Mouse (Mus musculus) spleen, postnatal 36 days (tissue): ENCODE measurements around the gene Tbp.
"Not testable (repeated sequence)": the region's sequence is repeated elsewhere in the genome, so short reads cannot be mapped to it uniquely, and the experiment has no call there.

Experiments
- DNase-seq, 2 experiments: peaks; one replicate each; pipeline ENCODE4 v3.0.0; 2022; ENCODE audit warnings: low spot score in 2 of 2, mixed read lengths in 1 of 2

The Tbp gene

DNA sequence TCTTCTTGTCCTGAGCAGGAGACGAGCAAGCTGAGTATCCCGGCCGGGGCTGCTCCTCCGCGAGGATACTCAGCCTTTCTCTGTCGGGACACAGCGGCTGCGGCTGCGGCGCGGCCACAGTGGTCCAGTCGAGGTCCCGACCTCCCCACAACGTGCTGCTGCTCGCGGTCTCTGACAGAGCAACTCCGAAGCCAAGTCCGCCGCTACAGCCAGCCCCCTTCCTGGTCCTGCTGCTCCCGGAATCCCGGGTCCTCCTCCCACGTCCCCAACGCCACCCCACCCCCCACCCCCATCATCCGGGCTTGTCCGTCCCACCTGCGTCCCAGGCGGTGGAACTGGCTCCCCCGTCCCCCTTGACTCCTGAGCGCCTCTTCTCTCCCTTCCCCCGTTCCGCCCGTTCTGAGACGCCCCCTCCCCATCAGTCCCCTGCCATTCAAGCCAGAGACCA, 36.8 kb downstream of the Tbp start:
- DNase-seq, result no peak

DNA sequence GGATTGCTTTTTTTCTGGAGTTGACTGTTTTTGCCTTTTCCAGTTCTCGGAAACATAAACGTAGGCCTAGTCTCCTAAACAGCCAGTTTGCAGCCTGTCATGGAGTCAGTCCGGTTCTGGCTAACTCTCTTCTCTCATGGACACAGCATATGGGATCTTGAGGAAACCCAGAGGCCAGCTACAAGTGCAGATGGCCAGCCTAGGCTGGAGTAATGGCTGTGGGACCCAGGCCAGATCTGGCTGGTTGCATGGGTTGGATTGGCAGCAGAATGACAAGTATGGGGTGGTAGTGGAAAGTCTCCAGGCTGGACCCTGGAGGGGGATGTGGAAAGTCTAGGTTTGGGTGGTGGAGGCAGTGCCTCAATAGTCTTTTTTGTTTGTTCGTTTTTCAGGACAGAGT, 40.6 kb downstream of the Tbp start:
- no peak for DNase-seq

DNA sequence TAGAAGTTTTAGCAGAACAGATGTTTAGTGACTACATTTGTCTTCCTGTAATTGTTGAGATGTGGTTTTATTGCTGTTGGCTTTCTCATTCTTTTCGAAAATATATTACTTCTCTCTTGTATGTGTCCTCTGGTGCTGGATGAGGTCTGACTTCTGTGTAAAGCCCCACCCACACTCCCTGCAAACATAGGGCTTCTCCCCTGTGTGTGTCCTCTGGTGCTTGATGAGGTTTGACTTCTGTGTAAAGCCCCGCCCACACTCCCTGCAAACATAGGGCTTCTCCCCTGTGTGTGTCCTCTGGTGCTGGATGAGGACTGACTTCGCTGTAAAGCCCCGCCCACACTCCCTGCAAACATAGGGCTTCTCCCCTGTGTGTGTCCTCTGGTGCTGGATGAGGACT, 44.2 kb downstream of the Tbp start:
- DNase-seq, result not testable (repeated sequence)

DNA sequence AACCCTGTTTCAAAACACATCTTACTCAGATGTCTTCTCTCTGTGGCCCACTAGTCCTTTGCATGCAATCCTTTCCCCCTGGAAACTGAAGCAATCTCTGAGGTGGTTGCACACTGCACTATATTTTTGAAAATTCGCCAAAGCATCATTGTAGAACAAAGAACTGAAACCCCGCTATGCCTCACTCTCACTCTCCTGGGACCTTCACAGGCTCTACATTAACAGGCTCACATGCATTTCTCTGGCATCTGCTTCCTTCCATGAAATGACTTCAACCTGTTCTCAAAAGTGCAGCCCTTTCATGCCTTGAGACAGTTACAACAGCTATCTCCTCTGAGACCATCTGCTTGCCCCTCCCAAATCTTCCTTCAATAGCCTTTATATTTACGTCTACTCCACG, 46.8 kb downstream of the Tbp start:
- peak; percentile 69 to 71 for DNase-seq

DNA sequence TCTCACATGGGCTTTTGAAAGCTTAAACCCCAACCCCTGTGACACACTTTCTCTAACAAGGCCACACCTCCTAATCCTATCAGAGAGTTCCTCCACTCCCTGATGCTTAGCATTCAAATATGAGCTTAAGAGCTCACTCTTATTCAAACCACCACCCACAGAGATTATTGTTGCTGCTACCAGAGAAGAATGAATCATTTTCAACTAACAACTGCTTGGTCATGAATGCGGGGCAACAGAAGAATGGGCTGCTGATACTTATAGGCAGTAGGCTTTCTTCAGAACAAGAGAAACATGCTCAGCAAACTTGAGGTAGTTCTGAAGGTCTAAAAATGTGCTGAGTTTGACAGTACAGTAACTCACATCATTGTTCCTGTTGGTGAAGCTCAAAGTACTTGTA, 50.0 kb downstream of the Tbp start:
- DNase-seq, result no peak

DNA sequence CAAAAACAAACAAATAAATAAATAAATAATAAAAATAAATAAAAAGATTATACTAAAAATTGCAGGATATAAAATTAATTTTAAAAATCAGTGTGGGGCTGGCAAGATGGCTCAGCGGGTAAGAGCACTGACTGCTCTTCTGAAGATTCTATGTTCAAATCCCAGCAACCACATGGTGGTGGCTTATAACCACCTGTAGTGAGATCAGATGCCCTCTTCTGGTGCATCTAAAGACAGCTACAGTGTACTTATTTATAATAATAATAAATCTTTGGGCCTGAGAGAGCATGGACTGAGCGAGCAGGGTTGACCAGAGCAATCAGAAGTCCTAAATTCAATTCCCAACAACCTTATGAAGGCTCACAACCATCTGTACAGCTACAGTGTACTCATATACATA, 60.3 kb downstream of the Tbp start:
- no peak for DNase-seq

DNA sequence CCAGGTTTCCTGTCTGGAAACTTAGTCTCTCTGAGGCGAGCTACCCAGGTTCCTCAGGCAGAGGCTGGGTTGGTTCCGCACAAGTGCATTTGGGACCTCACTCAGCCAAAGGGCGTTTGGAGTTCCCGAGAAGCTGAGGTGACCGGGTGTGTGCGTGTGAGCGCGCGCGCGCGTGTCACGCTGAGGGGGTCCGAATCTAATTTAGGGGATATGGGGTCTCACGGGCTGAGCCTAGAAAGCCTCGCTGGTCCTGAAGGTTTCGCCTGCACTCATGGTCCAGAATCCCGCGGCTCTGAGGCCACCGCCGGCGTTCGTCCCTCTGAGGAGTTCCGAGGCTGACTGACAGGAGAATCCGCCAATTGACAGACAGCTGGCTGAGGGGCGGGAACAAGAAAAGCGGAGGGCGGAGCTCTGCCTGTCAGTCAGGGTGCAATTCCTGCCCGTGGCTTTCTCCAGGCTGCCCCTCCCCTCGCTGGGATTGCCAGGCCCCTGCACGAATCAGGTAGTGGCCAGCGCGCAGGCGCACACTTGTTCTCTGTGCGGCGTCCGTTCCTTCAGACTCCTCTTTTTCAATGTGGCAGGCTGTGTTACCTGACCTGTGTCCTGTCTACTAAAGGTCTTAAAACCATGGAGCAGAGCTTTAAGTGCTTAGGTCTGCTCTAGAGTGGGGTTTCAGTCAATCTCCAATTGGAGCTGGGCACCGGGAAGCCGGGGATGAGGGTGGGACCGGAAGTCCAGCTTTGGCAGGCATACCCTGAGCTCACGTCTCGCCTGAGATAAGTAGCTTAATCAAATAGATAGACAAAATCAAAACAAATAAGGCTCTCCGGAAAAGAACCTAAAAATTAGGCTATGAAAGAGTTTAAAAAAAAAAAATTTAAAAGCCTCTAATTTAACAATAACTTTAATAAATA, 64.6 kb downstream of the Tbp start, which contains the start of gene Prdm9:
Gene Prdm9, minus strand, starts transcription at position 341 of the 914 bp plus-strand sequence.
- DNase-seq, result peak; percentile 98

DNA sequence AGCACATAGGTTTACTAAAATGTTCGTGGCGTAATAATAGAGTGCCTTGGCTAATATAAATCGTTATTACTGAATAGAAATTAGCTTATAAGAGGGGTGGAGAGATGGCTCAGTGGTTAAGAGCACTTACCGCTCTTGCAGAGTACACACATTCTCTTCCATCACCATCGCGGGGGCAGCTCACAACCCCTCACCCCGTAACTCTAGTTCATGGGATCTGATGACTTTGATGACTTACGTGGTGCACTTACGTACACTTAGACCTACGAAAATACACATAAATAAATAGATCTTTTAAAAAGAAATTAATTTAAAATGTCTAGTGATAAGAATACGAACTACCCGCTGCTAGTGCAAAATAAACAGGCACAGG, 65.2 kb downstream of the Tbp start:
- no peak for DNase-seq

DNA sequence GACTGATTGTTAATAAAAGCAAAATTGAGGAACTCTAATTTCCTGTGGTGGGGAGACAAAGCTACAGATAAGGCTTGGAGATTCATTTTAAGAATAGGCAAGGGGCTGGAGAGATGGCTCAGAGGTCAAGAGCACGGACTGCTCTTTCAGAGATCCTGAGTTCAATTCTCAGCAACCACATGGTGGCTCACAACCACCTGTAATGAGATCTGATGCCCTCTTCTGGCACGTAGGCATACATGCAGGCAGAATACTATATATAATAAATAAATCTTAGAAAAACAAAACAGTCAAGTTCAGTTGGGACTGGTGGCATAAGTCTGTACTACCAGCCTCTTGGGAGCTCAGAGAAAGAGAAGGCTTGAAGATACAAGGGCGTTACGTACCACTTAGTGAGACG, 67.2 kb downstream of the Tbp start:
- no peak for DNase-seq

DNA sequence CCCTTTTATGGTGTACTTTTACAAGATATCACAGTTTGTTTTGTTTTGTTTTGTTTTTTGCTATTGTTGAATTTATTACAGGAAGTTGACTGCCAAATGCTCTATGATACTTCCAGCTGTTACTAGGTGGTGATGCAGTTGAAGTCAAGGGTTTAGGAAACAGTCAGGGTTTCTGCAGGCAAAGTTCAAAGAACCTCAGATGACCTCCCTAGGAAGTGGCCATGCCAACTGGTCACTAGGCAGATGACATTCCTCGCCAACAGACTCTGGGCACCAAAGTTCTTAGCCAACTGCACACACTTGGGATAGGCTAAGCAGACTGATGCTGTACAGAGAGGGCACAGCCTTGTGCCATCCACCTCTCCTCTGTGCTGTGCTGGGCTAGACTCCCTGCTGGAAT, 75.4 kb downstream of the Tbp start:
- DNase-seq, result no peak

DNA sequence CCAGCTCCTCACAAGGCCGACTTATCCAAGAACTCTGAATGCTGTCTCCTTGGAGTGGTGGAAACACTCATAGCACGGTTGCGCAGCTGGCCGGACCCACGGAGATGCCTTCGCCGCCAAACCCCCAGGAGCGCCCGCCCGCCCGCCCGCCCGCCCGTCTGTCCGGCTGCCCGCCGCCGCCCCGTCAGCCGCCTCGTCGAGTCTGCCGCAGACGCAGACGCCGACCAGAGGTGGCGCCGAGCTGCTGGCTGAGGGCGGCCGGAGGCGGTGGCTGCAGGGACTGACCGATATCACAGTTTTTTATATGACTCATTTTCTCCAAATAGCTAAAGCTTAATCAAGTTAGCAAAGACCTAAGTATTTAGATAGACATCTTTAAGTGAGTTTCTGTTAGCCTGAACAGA, 77.6 kb downstream of the Tbp start:
- no peak for DNase-seq
